In genomic region chr10:99286787-99287186, GRCm38 (mm10) we compare ENCODE assay signal across 7 mouse cellular contexts. TPM values are rescaled to one million over a fixed set of nuclear protein-coding genes. Genes with fewer than 3 reads are reported as not detected.
DNase-seq lines count a peak whose midpoint lies in the region; ATAC-seq and TF ChIP-seq lines count a peak whose summit lies in the region.

No protein-coding gene starts in this region.

- H3K4me3 ChIP-seq in ES-Bruce4 (ENCODE audit: low read depth, low read length) = peak overlapping the region; percentile 1; the same call in 1 of the 2 replicates
- no peak overlapping the region for H3K4me3 ChIP-seq in forebrain, embryonic 12.5 days (replicated peaks)
- H3K4me3 ChIP-seq in kidney, embryonic 16.5 days (ENCODE audit: low read length) = peak overlapping the region; percentile 14; the same call in 1 of the 2 replicates

- TF ChIP-seq POLR2A in ES-Bruce4 (IDR thresholded peaks at IDR 0.05; ENCODE audit: insufficient read depth, low read length) = no peak

- no peak overlapping the region for H3K27ac ChIP-seq in ES-Bruce4 (ENCODE audit: insufficient read depth, low read length)
- H3K27ac ChIP-seq in forebrain, embryonic 12.5 days = no peak overlapping the region
- no peak overlapping the region for H3K27ac ChIP-seq in kidney, embryonic 16.5 days (ENCODE audit: low read length)

- WGBS in forebrain, embryonic 12.5 days = 9% methylated on average over 17 of the region's 17 CpGs
- WGBS in kidney, embryonic 16.5 days = 12% methylated on average over 17 of the region's 17 CpGs

- H3K4me1 ChIP-seq in ES-Bruce4 (ENCODE audit: control insufficient read depth, insufficient read depth, low read length) = no peaks in the 10 kb centered on the region
- H3K4me1 ChIP-seq in forebrain, embryonic 12.5 days = peaks cover 13% of the 10 kb centered on the region
- peaks cover 29% of the 10 kb centered on the region for H3K4me1 ChIP-seq in kidney, embryonic 16.5 days (ENCODE audit: insufficient read depth, low read length)

- H3K27me3 ChIP-seq in ES-Bruce4 (ENCODE audit: control insufficient read depth, insufficient read depth, low read length, poor library complexity, severe bottlenecking) = no peaks in the 10 kb centered on the region
- no peaks in the 10 kb centered on the region; the same call in 1 of the 2 replicates for H3K27me3 ChIP-seq in forebrain, embryonic 12.5 days
- no peaks in the 10 kb centered on the region for H3K27me3 ChIP-seq in kidney, embryonic 16.5 days (ENCODE audit: insufficient read depth, low read length)

- no peaks in the 10 kb centered on the region for H3K9me3 ChIP-seq in ES-Bruce4 (replicated peaks; ENCODE audit: control insufficient read depth, insufficient read depth, low read length, poor library complexity, severe bottlenecking)
- H3K9me3 ChIP-seq in forebrain, embryonic 12.5 days = no peaks in the 10 kb centered on the region
- no peaks in the 10 kb centered on the region for H3K9me3 ChIP-seq in kidney, embryonic 16.5 days (ENCODE audit: low read length)

- DNase-seq in R1 (ENCODE audit: low read depth, low spot score) = peak; percentile 94
- DNase-seq in neural tube, embryonic 10.5 days (ENCODE audit: extremely low spot score, low spot score) = peak; percentile 46
- DNase-seq in spleen, postnatal 14 days (ENCODE audit: low spot score in 2 of 2) = no peak

- TF ChIP-seq EP300 in ES-Bruce4 (IDR thresholded peaks at IDR 0.05; ENCODE audit: insufficient read depth, low read depth, low read length) = no peak

- no peak for TF ChIP-seq CTCF in ES-Bruce4 (IDR thresholded peaks at IDR 0.05; ENCODE audit: low read depth, low read length)

- no peaks in the 10 kb centered on the region for H3K36me3 ChIP-seq in ES-Bruce4 (ENCODE audit: control insufficient read depth, insufficient read depth, low read length, poor library complexity, severe bottlenecking)
- no peaks in the 10 kb centered on the region for H3K36me3 ChIP-seq in forebrain, embryonic 12.5 days (replicated peaks)
- no peaks in the 10 kb centered on the region for H3K36me3 ChIP-seq in kidney, embryonic 16.5 days (ENCODE audit: insufficient read depth, low read length)

- H3K4me2 ChIP-seq in forebrain, embryonic 12.5 days = peak overlapping the region; percentile 24; the same call in 1 of the 2 replicates
- H3K4me2 ChIP-seq in kidney, embryonic 16.5 days (replicated peaks; ENCODE audit: low read depth, low read length) = peak overlapping the region; percentile 47

- no peak overlapping the region for H3K9ac ChIP-seq in ES-Bruce4 (ENCODE audit: low read depth, poor library complexity, severe bottlenecking)
- H3K9ac ChIP-seq in forebrain, embryonic 12.5 days = no peak overlapping the region
- peak overlapping the region; percentile 39 for H3K9ac ChIP-seq in kidney, embryonic 16.5 days (replicated peaks; ENCODE audit: low read length)

- no peak for ATAC-seq in forebrain, embryonic 12.5 days (ENCODE audit: low FRiP score)
- no peak for ATAC-seq in kidney, embryonic 16.5 days (ENCODE audit: low FRiP score, low TSS enrichment)
- no peak for ATAC-seq in erythroid progenitor cell, adult 5-6 weeks (replicated peaks; ENCODE audit: low FRiP score, poor library complexity, severe bottlenecking)

RNA-seq across cellular contexts. Expression of gene Dusp6, which starts 23.8 kb away (rescaled TPM):
- 46.8 and 50.9 TPM in 2 replicates for polyA plus RNA-seq in ES-Bruce4 (2011; ENCODE audit: insufficient read depth, insufficient read length, low read depth, missing spikeins)
- 37.1 and 40.0 TPM in 2 replicates for polyA plus RNA-seq in forebrain, embryonic 12.5 days (2016; fragmentation: Nextera tagmentation; extraction: Ambion mirVana)
- polyA plus RNA-seq in kidney, embryonic 16.5 days (2015; fragmentation: Nextera tagmentation; extraction: Ambion mirVana) = 87.9 and 95.9 TPM in 2 replicates
- 8.4 and 27.0 TPM in 2 replicates for total RNA-seq in erythroid progenitor cell, adult 5-6 weeks (2015; ENCODE audit: low replicate concordance)
- total RNA-seq in erythroid progenitor cell, adult 5-6 weeks (2017; ENCODE audit: low replicate concordance) = 5.5 and 6.5 TPM in 2 replicates

Comparison
In these comparisons a context has a peak if more than half of its experiments do, and no peak if none do; other contexts are left out.
1. DNase-seq: peak in R1 (single experiment) and neural tube, embryonic 10.5 days (single experiment); none in spleen, postnatal 14 days (0 of 2).